Mouse (Mus musculus): Measurements from ENCODE around the gene Tsga10ip. TPM values are rescaled to one million over a fixed set of nuclear protein-coding genes. Genes with fewer than 3 reads are reported as not detected.

Gene Tsga10ip
- 4.2 TPM for polyA plus RNA-seq (2014; fragmentation: Illumina TruSeq; extraction: RNeasy Lipid Tissue Mini Kit (QIAGEN cat#74804); ENCODE audit: low read depth, low replicate concordance)

DNA sequence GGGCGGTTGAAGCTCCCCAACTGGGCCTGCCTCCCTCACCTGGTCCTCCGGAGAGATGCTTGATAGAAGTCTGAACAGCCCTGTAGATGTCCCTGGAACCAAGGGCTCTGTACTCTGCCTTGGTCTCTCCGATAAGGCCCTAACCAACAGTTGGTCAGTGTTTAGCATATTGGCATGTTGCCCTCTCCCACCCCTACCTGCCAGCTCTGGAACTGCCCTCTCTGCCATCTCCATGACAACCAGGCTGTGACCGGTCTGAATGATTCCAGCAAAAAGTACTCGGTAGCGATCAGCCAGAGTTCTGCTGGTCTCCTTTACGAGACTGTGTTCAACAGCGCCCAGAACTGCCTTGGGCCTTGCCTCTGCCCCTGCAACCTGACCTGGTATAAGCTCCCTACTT, at the start of gene Tsga10ip:
TSS of gene Tsga10ip (minus strand) at position 234 of the 400 bp plus-strand sequence.

GRCm38 (mm10) chr19:5447515-5448353, 45.4 kb upstream of the Tsga10ip start, which contains the start of gene Fosl1:
TSS of gene Fosl1 (plus strand) at chr19:5447547.

DNA sequence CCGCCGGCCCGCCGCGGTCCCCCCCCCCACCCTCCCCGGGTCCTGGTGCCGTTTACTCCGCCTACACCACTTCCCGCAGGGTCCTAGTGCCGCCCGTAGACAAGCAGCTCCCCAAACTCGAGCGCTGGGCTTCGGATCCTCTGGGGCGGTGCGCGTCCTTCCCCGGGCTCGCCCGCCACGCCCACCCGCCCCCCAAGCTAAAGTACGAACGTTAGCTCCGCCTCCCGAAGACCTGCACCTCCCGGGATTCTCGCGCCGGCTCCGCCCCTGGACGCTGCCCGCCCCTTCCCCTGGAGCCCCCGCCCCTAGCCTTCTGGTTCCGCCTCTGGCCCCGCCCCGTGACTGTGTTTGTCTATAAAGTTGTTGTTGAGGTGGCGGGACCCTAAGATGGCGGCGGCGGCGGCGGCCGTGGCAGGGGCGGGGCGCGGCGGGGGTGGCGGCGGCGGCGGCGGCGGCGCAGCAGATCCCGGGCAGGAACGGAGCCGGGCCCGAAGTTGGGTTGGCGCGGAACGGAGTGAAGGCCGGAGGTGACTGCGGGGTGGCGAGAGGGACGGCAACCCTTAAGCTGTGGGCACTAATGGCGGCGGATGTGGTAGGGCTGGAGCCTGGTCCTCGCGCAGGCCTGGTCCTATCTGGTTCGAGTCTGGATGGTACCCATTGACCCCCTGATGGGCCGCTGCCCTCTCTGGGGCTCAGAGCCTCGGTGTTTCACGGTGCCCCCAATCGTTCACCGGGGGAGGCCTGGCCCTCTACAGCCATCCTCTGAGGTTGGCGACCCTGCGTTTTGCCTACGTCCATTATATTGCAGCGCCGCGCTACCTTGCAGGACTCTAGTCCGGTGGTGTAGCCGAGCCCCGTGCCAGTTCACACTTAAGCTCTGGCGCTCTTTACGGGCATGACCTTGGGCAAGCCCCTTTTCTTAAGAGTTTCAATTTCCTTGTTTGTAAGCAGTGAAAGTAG, 22.7 kb upstream of the Tsga10ip start, which contains the start of the genes Drap1 and AI837181:
TSS of gene Drap1 (minus strand) at position 198 of the 960 bp plus-strand sequence.
TSS of gene AI837181 (plus strand) at position 363 of the 960 bp plus-strand sequence.

GRCm38 (mm10) chr19:5388588-5389242, 13.6 kb downstream of the Tsga10ip start, which contains the start of gene Sart1:
TSS of gene Sart1 (minus strand) at chr19:5388703.

DNA sequence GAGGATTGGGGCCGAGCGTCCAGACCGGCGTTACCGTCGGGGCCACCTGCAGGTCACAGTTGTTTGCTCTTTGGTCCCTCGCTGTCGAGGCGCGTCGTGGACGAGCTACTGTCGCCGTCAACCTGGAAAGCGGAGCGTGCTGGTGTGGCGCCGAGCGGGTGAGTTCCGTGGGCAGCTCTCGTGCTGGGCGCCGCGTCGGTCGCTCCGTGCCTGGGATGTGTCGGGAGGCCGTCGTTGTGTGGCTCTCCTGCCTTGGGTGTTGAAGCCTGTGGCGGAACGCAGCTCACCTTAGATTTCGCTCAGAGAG, 35.3 kb downstream of the Tsga10ip start, which contains the start of gene Banf1:
TSS of gene Banf1 (minus strand) at position 116 of the 307 bp plus-strand sequence.

DNA sequence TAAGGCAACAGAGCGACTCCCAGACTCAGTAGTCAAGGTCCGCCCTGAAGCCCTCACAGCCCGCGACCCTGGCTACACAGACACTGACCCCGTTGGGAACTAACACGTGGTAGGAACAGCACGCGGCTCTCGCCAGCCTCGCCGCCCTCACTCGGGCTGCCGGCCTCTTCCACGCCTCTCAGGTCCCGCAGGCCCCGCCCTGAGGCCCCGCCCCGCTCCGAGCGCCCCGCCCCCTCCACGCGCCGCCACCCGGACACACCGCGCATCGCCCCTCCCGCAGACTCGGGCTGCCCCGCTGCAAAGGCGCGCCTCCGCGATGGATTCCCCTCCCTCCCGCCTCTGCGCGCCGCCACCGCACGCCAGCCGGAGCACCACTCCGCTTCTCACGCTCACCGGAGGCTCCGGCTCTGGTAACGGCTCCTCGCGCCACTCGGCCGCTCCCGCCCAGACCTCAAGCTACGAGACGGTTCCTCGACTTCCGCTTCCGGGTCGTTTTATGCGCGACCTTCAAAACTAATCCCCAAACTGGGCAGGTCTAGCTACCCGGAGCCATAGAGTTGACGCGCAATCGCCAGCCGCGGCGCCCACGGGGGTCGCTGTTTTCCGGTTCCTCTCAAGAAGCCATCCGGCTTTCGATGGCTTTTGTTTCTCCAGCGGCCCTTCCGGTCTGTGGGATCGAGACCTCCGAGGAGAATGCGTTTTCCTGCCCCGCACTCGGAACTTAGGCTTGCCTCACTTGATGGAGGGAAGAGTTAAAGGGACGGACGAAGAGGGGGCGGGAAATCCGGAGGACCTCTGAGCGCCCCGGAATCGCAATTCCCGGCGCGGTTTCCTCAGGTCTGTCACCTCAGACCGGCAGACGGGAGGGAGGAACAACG, 35.9 kb downstream of the Tsga10ip start, which contains the start of gene Eif1ad:
TSS of gene Eif1ad (plus strand) at position 567 of the 878 bp plus-strand sequence.

GRCm38 (mm10) chr19:5349502-5349873, 52.8 kb downstream of the Tsga10ip start, which contains the start of gene Cst6:
TSS of gene Cst6 (minus strand) at chr19:5349574.

Other genes with a start within 250 kb of the Tsga10ip start
- gene Pacs1, start 129.4 kb downstream of the Tsga10ip start, polyA plus RNA-seq (2014; fragmentation: Illumina TruSeq; extraction: RNeasy Lipid Tissue Mini Kit (QIAGEN cat#74804); ENCODE audit: low read depth, low replicate concordance), result 21.5 TPM
- gene Sf3b2, start 107.1 kb downstream of the Tsga10ip start, polyA plus RNA-seq (2014; fragmentation: Illumina TruSeq; extraction: RNeasy Lipid Tissue Mini Kit (QIAGEN cat#74804); ENCODE audit: low read depth, low replicate concordance), result 105 TPM
- 0.60 TPM for gene Gal3st3, start 104.2 kb downstream of the Tsga10ip start, polyA plus RNA-seq (2014; fragmentation: Illumina TruSeq; extraction: RNeasy Lipid Tissue Mini Kit (QIAGEN cat#74804); ENCODE audit: low read depth, low replicate concordance)
- 2.0 TPM for gene Catsper1, start 66.8 kb downstream of the Tsga10ip start, polyA plus RNA-seq (2014; fragmentation: Illumina TruSeq; extraction: RNeasy Lipid Tissue Mini Kit (QIAGEN cat#74804); ENCODE audit: low read depth, low replicate concordance)
- gene Cst6, start 53.0 kb downstream of the Tsga10ip start, polyA plus RNA-seq (2014; fragmentation: Illumina TruSeq; extraction: RNeasy Lipid Tissue Mini Kit (QIAGEN cat#74804); ENCODE audit: low read depth, low replicate concordance), result 11.8 TPM
- 22.2 TPM for gene Eif1ad, start 35.8 kb downstream of the Tsga10ip start, polyA plus RNA-seq (2014; fragmentation: Illumina TruSeq; extraction: RNeasy Lipid Tissue Mini Kit (QIAGEN cat#74804); ENCODE audit: low read depth, low replicate concordance)
- 85.8 TPM for gene Banf1, start 35.4 kb downstream of the Tsga10ip start, polyA plus RNA-seq (2014; fragmentation: Illumina TruSeq; extraction: RNeasy Lipid Tissue Mini Kit (QIAGEN cat#74804); ENCODE audit: low read depth, low replicate concordance)
- 49.0 TPM for gene Sart1, start 13.8 kb downstream of the Tsga10ip start, polyA plus RNA-seq (2014; fragmentation: Illumina TruSeq; extraction: RNeasy Lipid Tissue Mini Kit (QIAGEN cat#74804); ENCODE audit: low read depth, low replicate concordance)
- gene Drap1, start 22.5 kb upstream of the Tsga10ip start, polyA plus RNA-seq (2014; fragmentation: Illumina TruSeq; extraction: RNeasy Lipid Tissue Mini Kit (QIAGEN cat#74804); ENCODE audit: low read depth, low replicate concordance), result 252 TPM
- gene AI837181, start 22.6 kb upstream of the Tsga10ip start, polyA plus RNA-seq (2014; fragmentation: Illumina TruSeq; extraction: RNeasy Lipid Tissue Mini Kit (QIAGEN cat#74804); ENCODE audit: low read depth, low replicate concordance), result 45.5 TPM
- 0.51 TPM for gene Fosl1, start 45.0 kb upstream of the Tsga10ip start, polyA plus RNA-seq (2014; fragmentation: Illumina TruSeq; extraction: RNeasy Lipid Tissue Mini Kit (QIAGEN cat#74804); ENCODE audit: low read depth, low replicate concordance)
- gene Ccdc85b, start 55.4 kb upstream of the Tsga10ip start, polyA plus RNA-seq (2014; fragmentation: Illumina TruSeq; extraction: RNeasy Lipid Tissue Mini Kit (QIAGEN cat#74804); ENCODE audit: low read depth, low replicate concordance), result 7.1 TPM
- 53.3 TPM for gene Fibp, start 58.1 kb upstream of the Tsga10ip start, polyA plus RNA-seq (2014; fragmentation: Illumina TruSeq; extraction: RNeasy Lipid Tissue Mini Kit (QIAGEN cat#74804); ENCODE audit: low read depth, low replicate concordance)
- gene Ctsw, start 66.0 kb upstream of the Tsga10ip start, polyA plus RNA-seq (2014; fragmentation: Illumina TruSeq; extraction: RNeasy Lipid Tissue Mini Kit (QIAGEN cat#74804); ENCODE audit: low read depth, low replicate concordance), result 1.5 TPM
- 41.4 TPM for gene Efemp2, start 71.4 kb upstream of the Tsga10ip start, polyA plus RNA-seq (2014; fragmentation: Illumina TruSeq; extraction: RNeasy Lipid Tissue Mini Kit (QIAGEN cat#74804); ENCODE audit: low read depth, low replicate concordance)
- gene Mus81, start 85.9 kb upstream of the Tsga10ip start, polyA plus RNA-seq (2014; fragmentation: Illumina TruSeq; extraction: RNeasy Lipid Tissue Mini Kit (QIAGEN cat#74804); ENCODE audit: low read depth, low replicate concordance), result 45.1 TPM
- gene Cfl1, start 87.9 kb upstream of the Tsga10ip start, polyA plus RNA-seq (2014; fragmentation: Illumina TruSeq; extraction: RNeasy Lipid Tissue Mini Kit (QIAGEN cat#74804); ENCODE audit: low read depth, low replicate concordance), result 533 TPM
- 6.2 TPM for gene 1700020D05Rik, start 101.3 kb upstream of the Tsga10ip start, polyA plus RNA-seq (2014; fragmentation: Illumina TruSeq; extraction: RNeasy Lipid Tissue Mini Kit (QIAGEN cat#74804); ENCODE audit: low read depth, low replicate concordance)
- 18.9 TPM for gene Snx32, start 108.0 kb upstream of the Tsga10ip start, polyA plus RNA-seq (2014; fragmentation: Illumina TruSeq; extraction: RNeasy Lipid Tissue Mini Kit (QIAGEN cat#74804); ENCODE audit: low read depth, low replicate concordance)
- gene Ovol1, start 158.1 kb upstream of the Tsga10ip start, polyA plus RNA-seq (2014; fragmentation: Illumina TruSeq; extraction: RNeasy Lipid Tissue Mini Kit (QIAGEN cat#74804); ENCODE audit: low read depth, low replicate concordance), result 2.1 TPM
- gene Ap5b1, start 165.5 kb upstream of the Tsga10ip start, polyA plus RNA-seq (2014; fragmentation: Illumina TruSeq; extraction: RNeasy Lipid Tissue Mini Kit (QIAGEN cat#74804); ENCODE audit: low read depth, low replicate concordance), result 5.9 TPM
- 47.8 TPM for gene Rnaseh2c, start 199.3 kb upstream of the Tsga10ip start, polyA plus RNA-seq (2014; fragmentation: Illumina TruSeq; extraction: RNeasy Lipid Tissue Mini Kit (QIAGEN cat#74804); ENCODE audit: low read depth, low replicate concordance)
- gene Kat5, start 207.7 kb upstream of the Tsga10ip start, polyA plus RNA-seq (2014; fragmentation: Illumina TruSeq; extraction: RNeasy Lipid Tissue Mini Kit (QIAGEN cat#74804); ENCODE audit: low read depth, low replicate concordance), result 43.1 TPM
- gene Rela, start 235.0 kb upstream of the Tsga10ip start, polyA plus RNA-seq (2014; fragmentation: Illumina TruSeq; extraction: RNeasy Lipid Tissue Mini Kit (QIAGEN cat#74804); ENCODE audit: low read depth, low replicate concordance), result 47.9 TPM

Measured in adipose tissue, adult 10 weeks (tissue).